In genomic region chr4:133370298-133371274, GRCm38 (mm10) we compare ENCODE assay signal across 8 mouse cellular contexts. TPM values are rescaled to one million over a fixed set of nuclear protein-coding genes. Genes with fewer than 3 reads are reported as not detected.
DNase-seq lines count a peak whose midpoint lies in the region; ATAC-seq and TF ChIP-seq lines count a peak whose summit lies in the region.

No protein-coding gene starts in this region.

- H3K27me3 ChIP-seq in heart, embryonic 11.5 days (ENCODE audit: control insufficient read depth, insufficient read depth, low read length): no peaks in the 10 kb centered on the region
- H3K27me3 ChIP-seq in myocyte (ENCODE audit: control insufficient read depth, insufficient read depth, insufficient read length): no peaks in the 10 kb centered on the region

- H3K4me3 ChIP-seq in heart, embryonic 11.5 days (ENCODE audit: low read depth, low read length): peak overlapping the region; percentile 95
- peak overlapping the region; percentile 87 for H3K4me3 ChIP-seq in cortical plate, adult 2 months (ENCODE audit: insufficient read depth, low read length)
- H3K4me3 ChIP-seq in myocyte: peak overlapping the region; percentile 56

- H3ac ChIP-seq in myocyte (ENCODE audit: control insufficient read depth, insufficient read length): peak overlapping the region; percentile 80

- H3K27ac ChIP-seq in heart, embryonic 11.5 days (ENCODE audit: low read depth, low read length): peak overlapping the region; percentile 77; the same call in 1 of the 2 replicates
- H3K27ac ChIP-seq in cortical plate, adult 2 months (ENCODE audit: insufficient read depth, low read length): no peak overlapping the region

- H3K9ac ChIP-seq in heart, embryonic 11.5 days (ENCODE audit: low read depth, low read length): peak overlapping the region; percentile 90

- peak overlapping the region; percentile 89 for H3K4me2 ChIP-seq in heart, embryonic 11.5 days
- H3K4me2 ChIP-seq in myocyte (ENCODE audit: low read depth): peak overlapping the region; percentile 97

- no peaks in the 10 kb centered on the region for H3K36me3 ChIP-seq in heart, embryonic 11.5 days (ENCODE audit: control insufficient read depth, insufficient read depth, low read length)
- H3K36me3 ChIP-seq in myocyte (ENCODE audit: control insufficient read depth, insufficient read depth): no peaks in the 10 kb centered on the region

- TF ChIP-seq POLR2A in cortical plate, adult 2 months (IDR thresholded peaks at IDR 0.05; ENCODE audit: extremely low read depth, insufficient read depth, low read length): no peak
- TF ChIP-seq POLR2A in myocyte (IDR thresholded peaks at IDR 0.05; ENCODE audit: insufficient read length, low read depth): peak; percentile 24

- peaks cover 58% of the 10 kb centered on the region for H3K79me2 ChIP-seq in myocyte (ENCODE audit: control insufficient read depth, insufficient read depth)

- H3K4me1 ChIP-seq in heart, embryonic 11.5 days (ENCODE audit: control insufficient read depth, insufficient read depth, low read length): peaks cover 48% of the 10 kb centered on the region
- peaks cover 11% of the 10 kb centered on the region for H3K4me1 ChIP-seq in cortical plate, adult 2 months (ENCODE audit: control insufficient read depth, insufficient read depth, low read length)

- TF ChIP-seq CTCF in cortical plate, adult 2 months (IDR thresholded peaks at IDR 0.05; ENCODE audit: extremely low read depth, insufficient read depth, low read length): no peak

- no peaks in the 10 kb centered on the region for H3K9me3 ChIP-seq in heart, embryonic 11.5 days (replicated peaks; ENCODE audit: control insufficient read depth, low read length)

- WGBS in heart, embryonic 11.5 days (ENCODE audit: insufficient replicate concordance): 67% methylated on average over 22 of the region's 22 CpGs

- ATAC-seq in heart, embryonic 11.5 days (replicated peaks; ENCODE audit: insufficient number of reproducible peaks, low FRiP score, low TSS enrichment): no peak

- DNase-seq in heart, adult 9 months (ENCODE audit: low spot score in 2 of 2): no peak
- DNase-seq in CD4-positive, CD25-positive, alpha-beta regulatory T cell, adult 2 months (ENCODE audit: low read depth, low spot score): peak; percentile 25
- peak; percentile 58 for DNase-seq in induced T-regulatory cell, adult 2 months (ENCODE audit: low read depth)
- no peak for DNase-seq in layer of hippocampus, postnatal 10 days (ENCODE audit: low spot score in 2 of 2)
- no peak for DNase-seq in right cerebral cortex, postnatal 25 days

TF ChIP-seq in myocyte, 11 proteins besides CTCF, POLR2A, EP300 and RAD21:
- TF ChIP-seq SRF (IDR thresholded peaks at IDR 0.05; ENCODE audit: control insufficient read depth, insufficient read length, low read depth) (no peak), POLR2AphosphoS2 (IDR thresholded peaks at IDR 0.05; ENCODE audit: insufficient read length, low read depth) (peak; percentile 13), E2F4 (IDR thresholded peaks at IDR 0.05; ENCODE audit: insufficient read depth) (no peak), MYOG (IDR thresholded peaks at IDR 0.05; ENCODE audit: control insufficient read depth in 1 of 3, insufficient read depth in 1 of 3, insufficient read length in 2 of 3, low read depth in 2 of 3) (no peak)
TF ChIP-seq in myocyte: peak in this region for 1.

RNA-seq across cellular contexts. Expression of gene Slc9a1, which starts 1.1 kb away (rescaled TPM):
- polyA plus RNA-seq in heart, embryonic 11.5 days (2014; fragmentation: Nextera tagmentation; extraction: Ambion mirVana): 4.8 and 7.0 TPM in 2 replicates
- 35.2 and 36.1 TPM in 2 replicates for polyA plus RNA-seq in cortical plate, adult 2 months (2012; rRNA removed)
- polyA plus RNA-seq in myocyte (2012; fragmentation: generic; extraction: Trizol): 23.3 TPM
- 10 to 100 TPM; 45.5 to 47.4 TPM for total RNA-seq in layer of hippocampus, postnatal 10 days (2021)

RNA-seq across cellular contexts. Expression of gene Wdtc1, which starts 17.3 kb away (rescaled TPM):
- 13.3 and 15.5 TPM in 2 replicates for polyA plus RNA-seq in heart, embryonic 11.5 days (2014; fragmentation: Nextera tagmentation; extraction: Ambion mirVana)
- polyA plus RNA-seq in cortical plate, adult 2 months (2012; rRNA removed): 46.6 and 49.1 TPM in 2 replicates
- 53.1 TPM for polyA plus RNA-seq in myocyte (2012; fragmentation: generic; extraction: Trizol)
- total RNA-seq in layer of hippocampus, postnatal 10 days (2021): 10 to 100 TPM; 60.5 to 68.6 TPM

Comparison
In these comparisons a context has a peak if more than half of its experiments do, and no peak if none do; other contexts are left out.
1. DNase-seq: peak in CD4-positive, CD25-positive, alpha-beta regulatory T cell, adult 2 months (single experiment) and induced T-regulatory cell, adult 2 months (single experiment); none in heart, adult 9 months (0 of 2), layer of hippocampus, postnatal 10 days (0 of 2) and right cerebral cortex, postnatal 25 days (single experiment).
2. Peak in every context shown above with its lines, with median percentiles within 50 percentile points of each other: H3K4me3 ChIP-seq.